Mouse (Mus musculus) neural tube, embryonic 10.5 days (tissue): Measurements from ENCODE around the gene Sdr42e1.

Source experiments
- DNase-seq: peaks from one replicate; pipeline ENCODE4 v3.0.0-alpha.2; 2017; ENCODE audit warnings: low spot score; ENCODE audit errors: extremely low spot score

The Sdr42e1 gene

DNA sequence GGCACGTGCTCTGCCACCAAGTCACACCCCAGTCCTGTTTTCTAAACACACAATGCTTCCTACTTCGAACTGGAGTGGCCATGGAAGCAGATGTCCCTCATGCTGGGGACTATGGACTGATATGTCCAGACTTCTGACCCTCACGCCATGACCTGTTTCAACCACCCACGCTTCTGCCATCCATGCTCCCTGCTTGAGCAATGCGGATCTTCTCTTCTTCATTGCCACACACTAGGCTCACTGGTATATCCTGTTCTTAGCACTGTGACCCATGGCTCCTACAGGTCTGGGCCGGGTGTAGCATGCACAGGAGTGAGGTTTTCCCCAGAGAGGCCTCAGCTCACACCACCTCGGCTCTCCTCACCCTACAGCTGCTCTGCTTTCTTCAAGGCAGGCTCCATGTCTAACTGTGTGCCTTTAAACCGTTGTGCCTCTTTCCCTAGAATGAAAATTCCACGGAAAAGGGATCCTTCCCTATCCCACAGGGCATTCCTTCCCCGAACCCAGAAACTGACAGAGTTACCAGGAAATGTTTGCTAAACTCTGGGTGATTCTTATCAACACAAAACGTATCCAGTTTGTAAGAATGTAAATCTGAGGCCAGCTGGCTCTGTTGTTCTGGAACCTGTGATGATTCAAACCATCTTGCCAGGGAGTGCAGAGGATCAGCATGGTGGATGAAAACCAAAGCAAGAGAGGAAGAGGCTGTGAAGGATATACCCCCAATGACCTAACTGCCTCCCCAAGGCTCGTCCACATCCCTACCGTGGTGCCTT is 6.0 kb downstream of the Sdr42e1 start:
- no peak for DNase-seq

- DNase-seq, result peak; percentile 61
These were observed 13.0 kb downstream of the Sdr42e1 start for GRCm38 (mm10) chr8:117660358-117661031.

GRCm38 (mm10) chr8:117658990-117659389 is 14.5 kb downstream of the Sdr42e1 start:
- no peak for DNase-seq

DNA sequence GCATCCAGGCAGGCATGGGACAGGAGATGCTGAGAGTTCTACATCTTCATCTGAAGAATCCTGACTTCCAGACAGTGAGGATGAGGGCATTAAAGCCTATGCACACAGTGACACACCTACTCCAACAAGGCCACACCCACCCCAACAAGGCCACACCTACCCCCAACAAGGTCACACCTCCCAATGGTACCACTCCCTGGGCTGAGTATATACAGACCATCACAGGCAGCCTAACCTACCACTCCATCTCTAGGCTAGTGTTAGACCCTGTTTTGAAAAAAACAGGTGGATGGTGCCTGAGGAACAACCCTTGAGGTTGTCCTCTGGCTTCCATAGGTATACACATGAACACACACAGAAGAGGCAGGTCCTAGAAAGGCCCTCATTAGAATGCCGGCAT is 21.2 kb downstream of the Sdr42e1 start:
- no peak for DNase-seq

GRCm38 (mm10) chr8:117646440-117646839 is 27.0 kb downstream of the Sdr42e1 start:
- no peak for DNase-seq

DNA sequence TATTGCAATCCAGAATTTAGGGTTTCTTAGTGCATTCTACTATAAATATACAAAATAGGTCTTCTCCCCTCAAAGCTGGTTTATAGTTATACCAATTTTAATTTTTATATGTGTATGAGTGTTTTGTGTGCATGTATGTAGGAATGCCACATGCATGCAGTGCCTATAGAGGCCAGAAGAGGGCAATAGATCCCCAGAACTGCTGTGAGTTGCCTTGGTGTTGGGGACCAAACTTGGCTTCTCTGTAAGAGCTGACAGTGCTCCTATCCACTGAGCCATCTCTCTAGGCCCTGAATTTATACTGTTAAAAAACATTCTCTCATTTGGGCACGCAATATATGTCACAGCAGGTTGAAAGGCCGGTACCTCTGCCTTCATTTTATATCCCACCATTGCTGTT is 27.5 kb downstream of the Sdr42e1 start:
- peak; percentile 73 for DNase-seq

DNA sequence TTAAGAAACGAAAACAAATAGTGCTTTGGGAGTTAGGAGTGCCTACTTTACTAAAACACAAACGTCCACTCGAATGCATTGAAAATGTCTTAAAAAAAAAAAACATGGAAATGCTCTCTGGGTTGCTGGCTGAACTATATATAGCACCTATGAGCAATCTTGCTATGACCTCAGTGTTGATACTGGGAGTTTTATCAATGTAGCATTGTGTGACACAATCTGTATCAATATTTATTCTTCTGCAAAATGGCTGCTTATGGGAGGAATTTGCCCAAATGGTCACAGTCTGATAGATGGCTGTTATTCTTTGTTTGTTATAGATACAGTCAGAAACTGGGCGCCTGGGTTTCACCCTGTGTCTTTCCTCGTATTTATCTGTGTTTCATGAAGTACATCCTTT is 28.0 kb downstream of the Sdr42e1 start:
- no peak for DNase-seq

DNA sequence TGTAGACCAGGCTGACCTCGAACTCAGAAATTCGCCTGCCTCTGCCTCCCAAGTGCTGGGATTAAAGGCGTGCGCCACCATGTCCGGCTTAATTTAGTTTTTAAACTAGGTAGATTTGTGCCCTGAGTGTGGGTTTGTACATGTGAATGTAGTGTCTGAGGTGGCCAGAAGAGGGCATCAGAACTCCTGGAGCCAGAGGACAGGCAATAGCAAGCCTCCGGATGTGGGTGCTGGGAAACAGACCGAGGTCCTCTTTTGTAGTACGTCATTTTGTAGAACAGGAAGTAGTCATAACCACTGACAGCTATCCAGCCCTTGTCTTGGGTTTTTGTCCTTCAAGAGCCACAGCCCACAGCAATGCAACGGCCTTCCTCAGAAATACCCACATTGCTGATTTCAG is 33.9 kb downstream of the Sdr42e1 start:
- DNase-seq, result no peak

DNA sequence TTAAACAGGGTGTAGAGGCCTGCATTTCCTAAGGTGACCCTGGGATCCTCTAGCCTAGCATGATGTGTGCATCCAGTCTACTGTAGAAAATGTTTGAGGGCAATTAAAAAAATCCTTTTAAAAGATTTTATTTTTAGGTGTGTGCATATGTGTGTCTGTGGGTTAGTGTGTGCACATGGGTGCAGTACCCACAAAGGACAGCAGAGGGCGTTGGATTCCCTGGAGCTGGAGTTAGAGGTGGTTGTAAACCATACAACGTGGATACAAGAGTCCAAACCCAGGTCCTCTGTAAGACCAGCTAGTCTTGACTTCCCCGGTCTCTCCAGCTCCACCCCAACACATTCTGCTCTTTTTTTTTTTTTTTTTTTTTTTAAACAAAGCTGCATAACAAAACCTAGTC is 36.0 kb downstream of the Sdr42e1 start:
- DNase-seq, result no peak

DNA sequence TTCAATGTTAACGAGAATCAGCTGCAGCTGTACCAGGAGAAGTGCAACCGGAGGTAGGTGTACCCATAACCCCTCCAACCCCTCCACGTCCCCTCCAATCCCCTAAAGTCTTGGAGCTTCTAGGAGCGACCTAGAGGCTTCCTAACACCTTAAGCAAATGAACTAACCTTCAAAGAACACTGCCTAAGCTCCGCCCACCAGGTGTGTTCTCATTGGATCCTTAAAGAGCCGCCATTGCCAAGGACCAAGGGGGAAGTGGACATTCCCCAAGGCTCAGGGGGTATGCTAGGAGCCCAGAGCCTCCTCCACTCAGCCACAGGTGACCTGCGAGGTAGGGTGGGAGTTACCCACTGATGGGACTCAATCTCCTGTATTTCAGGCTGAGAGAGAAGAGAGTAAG is 39.1 kb downstream of the Sdr42e1 start:
- DNase-seq, result no peak

DNA sequence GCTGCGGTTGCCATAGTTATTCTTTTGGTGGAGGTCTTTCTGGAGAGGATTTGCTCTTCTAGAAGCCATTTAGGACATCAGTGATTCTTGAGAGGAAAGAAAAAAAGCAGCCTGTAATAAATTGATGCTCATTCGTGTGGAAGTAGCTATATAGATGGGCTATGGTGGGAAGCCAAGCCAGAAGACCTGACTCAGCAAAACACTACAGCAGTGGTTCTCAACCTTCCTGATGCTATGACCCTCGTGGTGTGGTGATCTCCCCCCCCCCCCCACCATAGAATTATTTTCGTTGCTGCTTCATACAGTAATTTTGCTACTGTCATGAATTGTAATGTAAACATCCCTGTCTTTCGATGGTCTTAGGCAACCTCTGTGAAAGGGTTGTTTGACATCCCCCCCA is 41.0 kb downstream of the Sdr42e1 start:
- no peak for DNase-seq

- DNase-seq, result no peak
These were observed 46.4 kb downstream of the Sdr42e1 start for GRCm38 (mm10) chr8:117627096-117627495.

DNA sequence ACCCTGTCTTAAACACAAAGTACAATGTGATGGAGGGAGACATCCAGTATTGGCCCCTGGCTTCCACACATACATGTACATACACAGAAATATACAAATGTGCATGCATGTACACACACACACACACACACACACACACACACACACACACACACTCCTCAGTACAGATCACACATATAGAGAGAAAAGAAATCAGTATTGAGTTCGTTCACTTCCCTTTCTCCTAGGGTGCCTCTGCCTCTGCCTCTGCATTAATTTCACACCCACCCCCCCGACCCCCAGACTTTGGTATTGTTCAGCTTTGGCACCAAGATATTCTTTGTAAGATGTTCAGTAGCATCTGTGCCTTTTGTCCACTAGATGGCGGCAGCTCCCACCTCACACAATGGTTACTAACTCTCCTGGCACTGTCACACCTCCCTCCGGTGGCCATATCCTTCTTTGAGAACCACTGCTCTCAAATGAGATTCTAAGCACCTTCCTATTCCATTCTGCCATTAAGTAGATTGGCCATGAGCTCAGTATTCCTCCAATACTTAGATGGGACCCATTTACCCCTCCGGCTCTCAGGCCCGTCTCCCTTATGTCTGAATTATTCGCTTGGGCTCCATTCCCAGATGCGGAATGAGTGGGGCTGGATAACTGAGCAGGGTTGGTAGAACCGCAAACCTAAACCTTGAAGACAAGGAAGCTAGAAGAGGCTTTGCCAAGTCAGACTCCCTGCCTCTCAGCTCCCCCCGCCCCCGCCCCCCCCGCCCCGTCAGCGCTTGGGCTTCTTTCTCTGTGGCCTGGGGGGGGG is 47.2 kb downstream of the Sdr42e1 start:
- peak; percentile 46 for DNase-seq

DNA sequence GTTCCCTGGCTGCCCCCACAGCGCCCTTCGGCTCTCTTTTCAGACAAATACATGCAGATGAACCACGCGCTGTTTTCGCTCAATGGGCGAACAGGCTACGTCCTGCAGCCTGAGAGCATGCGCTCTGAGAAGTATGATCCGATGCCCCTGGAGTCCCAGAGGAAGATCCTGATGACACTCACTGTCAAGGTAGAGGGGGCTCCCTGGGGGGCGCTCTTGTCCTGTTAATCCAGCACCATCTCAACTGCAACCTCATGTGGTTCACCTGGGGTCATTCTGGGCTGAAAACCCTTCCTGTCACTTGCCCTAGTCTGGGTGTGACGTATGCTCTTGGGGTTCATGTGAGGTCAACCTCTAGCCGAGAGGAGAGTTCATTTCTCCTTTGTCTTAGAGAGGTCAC is 60.6 kb downstream of the Sdr42e1 start:
- DNase-seq, result peak; percentile 16
